Mouse (Mus musculus): ENCODE results near the gene Tmigd3.

DNA sequence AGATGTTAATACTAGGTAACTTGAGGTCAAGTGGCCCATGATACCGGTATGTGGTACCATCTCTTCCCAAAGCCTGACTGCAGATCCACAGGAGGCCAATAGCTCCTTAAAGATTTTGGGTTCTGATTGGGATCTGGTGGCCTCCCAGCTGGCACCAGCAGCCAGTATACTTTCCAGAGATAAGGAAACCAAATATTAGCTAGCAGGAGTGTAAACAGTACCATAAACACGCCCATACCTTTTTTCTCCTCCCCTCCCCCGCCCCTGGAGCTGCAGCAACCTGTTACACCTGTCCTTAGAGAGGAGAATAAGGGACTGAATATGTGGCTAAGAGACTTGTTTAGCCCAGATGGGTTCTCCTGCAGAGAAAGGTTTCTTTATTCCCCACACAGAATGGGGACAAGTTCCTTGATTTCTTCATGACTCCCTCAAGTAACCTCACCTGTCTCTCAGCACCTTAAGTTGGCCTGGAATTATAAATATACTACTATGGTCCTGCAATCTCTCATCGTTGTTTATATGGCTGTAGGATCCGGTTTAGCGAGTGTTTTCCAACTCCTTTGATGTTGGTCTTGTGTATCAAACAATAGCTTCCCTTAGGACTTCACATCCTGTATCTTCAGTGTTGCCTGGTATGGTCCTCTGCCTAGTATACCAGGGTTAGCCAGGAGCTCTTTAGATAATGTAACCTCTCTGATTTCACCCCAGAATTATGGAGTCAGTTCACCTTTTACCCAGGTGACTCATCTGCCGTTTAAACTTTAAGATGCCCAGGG is 24.2 kb upstream of the Tmigd3 start:
- TF ChIP-seq POLR2A (IDR thresholded peaks at IDR 0.05; ENCODE audit: borderline replicate concordance, control insufficient read depth, low read depth, low read length) = no peak
- no peak for TF ChIP-seq CTCF (IDR thresholded peaks at IDR 0.05; ENCODE audit: control insufficient read depth, insufficient read depth, low read length)
